Comparison of ENCODE assay signal across 10 mouse cellular contexts in the genomic region with DNA sequence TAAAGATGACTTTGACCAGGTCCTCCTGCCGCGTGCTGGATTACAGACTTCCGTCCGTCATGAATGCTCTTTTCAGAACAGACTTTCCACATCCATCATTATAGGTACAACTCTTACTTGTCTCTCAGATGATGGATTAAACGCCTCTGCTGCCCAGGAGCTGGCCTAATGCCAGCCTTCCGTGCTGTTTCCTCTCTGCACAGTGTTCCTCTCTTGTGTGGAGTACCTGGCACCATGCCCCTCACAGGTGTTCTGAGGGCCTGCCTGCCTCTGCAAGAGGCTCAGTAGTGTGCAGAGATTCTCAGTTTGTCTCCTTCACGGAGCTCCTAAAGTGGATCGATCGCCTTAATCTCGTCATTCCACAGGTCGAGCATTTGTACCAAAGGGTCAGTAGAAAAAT. TPM values are rescaled to one million over a fixed set of nuclear protein-coding genes. Genes with fewer than 3 reads are reported as not detected.
A peak's percentile ranks its signal among the peaks of the same experiment; 100 is the strongest.
DNase-seq lines count a peak whose midpoint lies in the region; ATAC-seq and TF ChIP-seq lines count a peak whose summit lies in the region.
"Had no signal": no experiment of that assay in that cellular context is flagged by ENCODE, and none has a peak within 500 bp of the region (broad histone marks: within the 10 kb centered on the region; RNA-seq: fewer than 3 reads in every experiment).

No protein-coding gene starts in this region.

- no peak overlapping the region for H3K4me3 ChIP-seq in heart, postnatal 0 days (ENCODE audit: low read depth, low read length)
- H3K4me3 ChIP-seq in liver, embryonic 12.5 days = no peak overlapping the region

- no peak for ATAC-seq in heart, postnatal 0 days (ENCODE audit: insufficient read depth, low read depth)
- ATAC-seq in liver, embryonic 12.5 days = no peak

- TF ChIP-seq EP300 in heart, postnatal 0 days (IDR thresholded peaks at IDR 0.05; ENCODE audit: low read depth) = no peak

- no peaks in the 10 kb centered on the region for H3K9me3 ChIP-seq in heart, postnatal 0 days (replicated peaks; ENCODE audit: control insufficient read depth, low read length)
- H3K9me3 ChIP-seq in liver, embryonic 12.5 days (replicated peaks) = peaks cover 3% of the 10 kb centered on the region; the same call in 1 of the 2 replicates

- H3K27ac ChIP-seq in heart, postnatal 0 days (ENCODE audit: low read depth) = peak overlapping the region; percentile 46; the same call in 1 of the 2 replicates
- no peak overlapping the region for H3K27ac ChIP-seq in liver, embryonic 12.5 days
- H3K27ac ChIP-seq: kidney, postnatal 0 days; liver, embryonic 14.5 days had no signal

- no peak for TF ChIP-seq CTCF in heart, postnatal 0 days (IDR thresholded peaks at IDR 0.05; ENCODE audit: low read depth)

- no peak for DNase-seq in heart, postnatal 0 days (ENCODE audit: low spot score)
- no peak for DNase-seq in heart, postnatal 25 days (ENCODE audit: low spot score)
- DNase-seq in brain, adult 2 months (ENCODE audit: low read depth, low spot score) = peak; percentile 82
- peak; percentile 79 to 85 for DNase-seq in cerebellum, adult 18-20 months
- DNase-seq in kidney, postnatal 4 days = peak; percentile 33 to 45
- DNase-seq in layer of hippocampus, adult 18-20 months (ENCODE audit: low spot score in 2 of 2) = no peak
- DNase-seq in left cerebral cortex, adult 8-10 months (ENCODE audit: low spot score in 2 of 2) = no peak

- no peak overlapping the region for H3K4me2 ChIP-seq in heart, postnatal 0 days (ENCODE audit: low read depth, low read length)
- no peak overlapping the region for H3K4me2 ChIP-seq in liver, embryonic 12.5 days

- intact Hi-C loops in heart, postnatal 25 days (cut with DNase I) = loop anchor here (1.0 to 2.0 kb wide), 2 partner anchors 19 to 68 kb away; a partner anchor contains a TSS

- peaks cover 22% of the 10 kb centered on the region for H3K4me1 ChIP-seq in heart, postnatal 0 days (ENCODE audit: control insufficient read depth, insufficient read depth)
- H3K4me1 ChIP-seq in liver, embryonic 12.5 days = 0 out of 2 replicates have a peak, but pooled peaks cover 4% of the 10 kb centered on the region

- no peak overlapping the region for H3K9ac ChIP-seq in heart, postnatal 0 days (replicated peaks; ENCODE audit: low read depth, low read length)
- no peak overlapping the region for H3K9ac ChIP-seq in liver, embryonic 12.5 days
- H3K9ac ChIP-seq: liver, embryonic 14.5 days had no signal

- no peaks in the 10 kb centered on the region for H3K27me3 ChIP-seq in heart, postnatal 0 days (ENCODE audit: control insufficient read depth, insufficient read depth, low read length)
- H3K27me3 ChIP-seq in liver, embryonic 12.5 days (replicated peaks) = peaks cover 29% of the 10 kb centered on the region; the same call in 1 of the 2 replicates

- 64% methylated on average over 11 of the region's 11 CpGs for WGBS in heart, postnatal 0 days
- WGBS in liver, embryonic 12.5 days (ENCODE audit: insufficient replicate concordance) = 81% methylated on average over 11 of the region's 11 CpGs

- H3K36me3 ChIP-seq in heart, postnatal 0 days (replicated peaks; ENCODE audit: control insufficient read depth, insufficient read depth, low read length) = no peaks in the 10 kb centered on the region
- no peaks in the 10 kb centered on the region for H3K36me3 ChIP-seq in liver, embryonic 12.5 days

RNA-seq across cellular contexts. Expression of a gene that starts 19.7 kb away (rescaled TPM):
- 30.8 and 34.5 TPM in 2 replicates for total RNA-seq in heart, postnatal 0 days (2014; rRNA removed; ENCODE audit: low replicate concordance)
- polyA plus RNA-seq in heart, postnatal 0 days (2015; fragmentation: Nextera tagmentation; extraction: Ambion mirVana) = 36.5 and 42.5 TPM in 2 replicates
- total RNA-seq in heart, postnatal 25 days (2021) = 10 to 100 TPM; 56.7 to 57.3 TPM
- 100 to 1,000 TPM; 131 to 135 TPM for total RNA-seq in layer of hippocampus, adult 18-20 months (2021)
- total RNA-seq in left cerebral cortex, adult 8-10 months (2022) = 100 to 1,000 TPM; 102 to 118 (median 113) TPM
- polyA plus RNA-seq in liver, embryonic 12.5 days (2016; fragmentation: Nextera tagmentation; extraction: Ambion mirVana) = 97.2 and 98.8 TPM in 2 replicates

RNA-seq across cellular contexts. Expression of a gene that starts 26.8 kb away (rescaled TPM):
- 1.9 and 7.5 TPM in 2 replicates for total RNA-seq in heart, postnatal 0 days (2014; rRNA removed; ENCODE audit: low replicate concordance)
- polyA plus RNA-seq in heart, postnatal 0 days (2015; fragmentation: Nextera tagmentation; extraction: Ambion mirVana) = 1.3 and 3.1 TPM in 2 replicates
- total RNA-seq in heart, postnatal 25 days (2021) = 1 to 10 TPM; 5.3 to 9.5 TPM
- under 1 TPM; 0.30 to 0.41 TPM for total RNA-seq in layer of hippocampus, adult 18-20 months (2021)
- total RNA-seq in left cerebral cortex, adult 8-10 months (2022) = under 1 TPM in 3 of 4 experiments, not detected in 1; 0.08 to 0.41 (median 0.24) TPM
- polyA plus RNA-seq in liver, embryonic 12.5 days (2016; fragmentation: Nextera tagmentation; extraction: Ambion mirVana) = 913 and 972 TPM in 2 replicates

RNA-seq across cellular contexts. Expression of a gene that starts 42.8 kb away (rescaled TPM):
- 32.5 and 36.2 TPM in 2 replicates for total RNA-seq in heart, postnatal 0 days (2014; rRNA removed; ENCODE audit: low replicate concordance)
- polyA plus RNA-seq in heart, postnatal 0 days (2015; fragmentation: Nextera tagmentation; extraction: Ambion mirVana) = 5.2 and 5.4 TPM in 2 replicates
- 10 to 100 TPM; 21.1 to 21.7 TPM for total RNA-seq in heart, postnatal 25 days (2021)
- total RNA-seq in layer of hippocampus, adult 18-20 months (2021) = 100 to 1,000 TPM; 168 to 171 TPM
- total RNA-seq in left cerebral cortex, adult 8-10 months (2022) = 100 to 1,000 TPM; 202 to 218 (median 208) TPM
- 7.3 and 7.5 TPM in 2 replicates for polyA plus RNA-seq in liver, embryonic 12.5 days (2016; fragmentation: Nextera tagmentation; extraction: Ambion mirVana)

RNA-seq across cellular contexts. Expression of a gene that starts 54.0 kb away (rescaled TPM):
- total RNA-seq in heart, postnatal 0 days (2014; rRNA removed; ENCODE audit: low replicate concordance) = 12.5 TPM in 1 of 2 replicates, not detected in the other
- 0.74 and 0.92 TPM in 2 replicates for polyA plus RNA-seq in heart, postnatal 0 days (2015; fragmentation: Nextera tagmentation; extraction: Ambion mirVana)
- not detected for total RNA-seq in heart, postnatal 25 days (2021)
- 100 to 1,000 TPM; 489 to 499 TPM for total RNA-seq in layer of hippocampus, adult 18-20 months (2021)
- 100 to 1,000 TPM; 433 to 468 (median 439) TPM for total RNA-seq in left cerebral cortex, adult 8-10 months (2022)
- 1.9 and 2.1 TPM in 2 replicates for polyA plus RNA-seq in liver, embryonic 12.5 days (2016; fragmentation: Nextera tagmentation; extraction: Ambion mirVana)

RNA-seq across cellular contexts. Expression of a gene that starts 54.5 kb away (rescaled TPM):
- 57.4 and 61.7 TPM in 2 replicates for total RNA-seq in heart, postnatal 0 days (2014; rRNA removed; ENCODE audit: low replicate concordance)
- 29.8 and 30.1 TPM in 2 replicates for polyA plus RNA-seq in heart, postnatal 0 days (2015; fragmentation: Nextera tagmentation; extraction: Ambion mirVana)
- total RNA-seq in heart, postnatal 25 days (2021) = 10 to 100 TPM; 20.7 to 23.3 TPM
- total RNA-seq in layer of hippocampus, adult 18-20 months (2021) = 10 to 100 TPM; 62.3 to 67.6 TPM
- 10 to 100 TPM; 62.1 to 70.6 (median 65.6) TPM for total RNA-seq in left cerebral cortex, adult 8-10 months (2022)
- polyA plus RNA-seq in liver, embryonic 12.5 days (2016; fragmentation: Nextera tagmentation; extraction: Ambion mirVana) = 28.4 and 28.9 TPM in 2 replicates

Comparison
In these comparisons a context has a peak if more than half of its experiments do, and no peak if none do; other contexts are left out.
1. DNase-seq: peak in brain, adult 2 months (single experiment), cerebellum, adult 18-20 months (2 of 2) and kidney, postnatal 4 days (2 of 2); none in heart, postnatal 0 days (single experiment), heart, postnatal 25 days (single experiment), layer of hippocampus, adult 18-20 months (0 of 2) and left cerebral cortex, adult 8-10 months (0 of 2).